Mouse (Mus musculus) lung, adult 2 months (tissue): ENCODE results near the gene Rps15.

ENCODE experiments used
- CTCF ChIP-seq: fragments of 200-500 bp; IDR thresholded peaks from 2 replicates; pipeline ENCODE4 v1.5.1; 2011; ENCODE audit warnings: mild to moderate bottlenecking, low read length, control low read depth; ENCODE audit not compliant: insufficient read depth
- POLR2A ChIP-seq: fragments of 200-500 bp; IDR thresholded peaks from 2 replicates; pipeline ENCODE4 v1.6.1; 2011; ENCODE audit warnings: low read depth, mild to moderate bottlenecking, control low read depth, low read length, borderline replicate concordance; ENCODE audit errors: extremely low read depth

DNA sequence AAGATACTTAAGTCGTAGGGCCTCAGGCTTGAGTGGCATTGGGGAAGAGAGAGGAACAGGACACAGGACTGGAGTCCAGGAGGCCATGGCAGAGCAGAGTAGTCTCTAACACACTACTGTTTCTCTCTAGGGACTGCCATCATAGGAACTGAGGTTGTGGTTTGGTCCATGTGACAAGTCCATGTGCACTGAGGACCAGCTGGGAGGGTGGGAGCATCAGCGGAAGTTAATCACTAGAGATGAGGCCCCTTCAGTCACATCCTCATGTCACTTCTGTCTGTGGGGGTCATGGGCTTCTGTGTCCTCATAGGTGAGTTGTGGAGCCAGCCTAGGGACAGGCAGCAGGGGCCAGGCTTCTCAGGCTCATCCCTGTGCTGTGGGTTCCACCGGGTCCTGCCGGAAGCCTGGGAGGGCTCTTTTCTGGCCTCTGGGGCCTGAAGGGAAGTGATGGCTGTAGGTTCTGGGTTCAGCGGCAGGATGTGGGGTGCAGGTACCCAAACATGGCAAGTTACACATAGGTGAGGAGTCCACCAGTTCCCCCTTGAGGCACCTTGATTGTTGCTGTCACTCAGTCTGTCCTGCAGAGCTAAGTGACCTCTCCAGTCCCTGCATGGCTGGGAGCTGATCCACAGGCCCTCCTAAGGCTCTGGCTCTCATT is 20.9 kb upstream of the Rps15 start:
- no peak for TF ChIP-seq CTCF
- TF ChIP-seq POLR2A = no peak
